In genomic region chr11:21047921-21048320, GRCm38 (mm10) we compare ENCODE assay signal across 23 mouse cellular contexts. TPM values are rescaled to one million over a fixed set of nuclear protein-coding genes. Genes with fewer than 3 reads are reported as not detected.
DNase-seq lines count a peak whose midpoint lies in the region; ATAC-seq and TF ChIP-seq lines count a peak whose summit lies in the region.
"Had no signal": no experiment of that assay in that cellular context is flagged by ENCODE, and none has a peak within 500 bp of the region (broad histone marks: within the 10 kb centered on the region; RNA-seq: fewer than 3 reads in every experiment).

No protein-coding gene starts in this region.

- H3K4me3 ChIP-seq in heart, postnatal 0 days (ENCODE audit: low read depth, low read length), result no peak overlapping the region
- H3K4me3 ChIP-seq: embryonic facial prominence, embryonic 13.5 days; forebrain, embryonic 10.5 days; forebrain, embryonic 13.5 days; hindbrain, embryonic 12.5 days; hindbrain, embryonic 15.5 days had no signal

- ATAC-seq in heart, postnatal 0 days (ENCODE audit: insufficient read depth, low read depth), result no peak
- ATAC-seq: forebrain, embryonic 13.5 days; forebrain, embryonic 16.5 days; Patski had no signal

- peak; percentile 49 for DNase-seq in heart, postnatal 0 days (ENCODE audit: low spot score)
- no peak for DNase-seq in heart, postnatal 36 days
- DNase-seq in 3T3-L1 (ENCODE audit: low read depth, low spot score) (peak; percentile 55), NIH3T3 (ENCODE audit: low read depth) (peak; percentile 17)
- no peak for DNase-seq in left cerebral cortex, postnatal 25 days (ENCODE audit: low spot score in 2 of 2)
- DNase-seq in lung, postnatal 10 days, result no peak
- DNase-seq: adrenal gland, postnatal 10 days; adrenal gland, postnatal 36 days; cerebellum, adult 11 months; cerebellum, adult 2 months; cerebellum, adult 9-11 months; cerebellum, postnatal 25 days; gastrocnemius, postnatal 10 days; gastrocnemius, postnatal 36 days; heart, postnatal 14 days had no signal

- 57% methylated on average over 2 of the region's 2 CpGs for WGBS in heart, postnatal 0 days

- H3K36me3 ChIP-seq in heart, postnatal 0 days (replicated peaks; ENCODE audit: control insufficient read depth, insufficient read depth, low read length), result no peaks in the 10 kb centered on the region
- H3K36me3 ChIP-seq: embryonic facial prominence, embryonic 13.5 days; forebrain, embryonic 10.5 days; hindbrain, embryonic 12.5 days; hindbrain, embryonic 15.5 days had no signal

- no peaks in the 10 kb centered on the region for H3K27me3 ChIP-seq in heart, postnatal 0 days (ENCODE audit: control insufficient read depth, insufficient read depth, low read length)
- H3K27me3 ChIP-seq: embryonic facial prominence, embryonic 13.5 days; forebrain, embryonic 13.5 days; hindbrain, embryonic 12.5 days; hindbrain, embryonic 15.5 days; Patski had no signal

- no peak overlapping the region for H3K9ac ChIP-seq in heart, postnatal 0 days (replicated peaks; ENCODE audit: low read depth, low read length)
- H3K9ac ChIP-seq: embryonic facial prominence, embryonic 13.5 days; forebrain, embryonic 13.5 days; hindbrain, embryonic 12.5 days; hindbrain, embryonic 15.5 days had no signal

- no peak for TF ChIP-seq EP300 in heart, postnatal 0 days (IDR thresholded peaks at IDR 0.05; ENCODE audit: low read depth)

- no peak overlapping the region for H3K4me2 ChIP-seq in heart, postnatal 0 days (ENCODE audit: low read depth, low read length)
- H3K4me2 ChIP-seq: embryonic facial prominence, embryonic 13.5 days; forebrain, embryonic 13.5 days; heart, embryonic 11.5 days; hindbrain, embryonic 12.5 days; hindbrain, embryonic 15.5 days had no signal

- no peak overlapping the region for H3K27ac ChIP-seq in heart, postnatal 0 days (ENCODE audit: low read depth)
- H3K27ac ChIP-seq: embryonic facial prominence, embryonic 13.5 days; forebrain, embryonic 10.5 days; forebrain, embryonic 13.5 days; hindbrain, embryonic 12.5 days; hindbrain, embryonic 15.5 days had no signal

- intact Hi-C loops in heart, postnatal 36 days (cut with DNase I), result no loop called here
- intact Hi-C loops in left cerebral cortex, postnatal 25 days (cut with DNase I), result no loop called here

- TF ChIP-seq CTCF in heart, postnatal 0 days (IDR thresholded peaks at IDR 0.05; ENCODE audit: low read depth), result no peak

- no peaks in the 10 kb centered on the region for H3K4me1 ChIP-seq in heart, postnatal 0 days (ENCODE audit: control insufficient read depth, insufficient read depth)
- H3K4me1 ChIP-seq: embryonic facial prominence, embryonic 13.5 days; forebrain, embryonic 10.5 days; forebrain, embryonic 13.5 days; hindbrain, embryonic 12.5 days; hindbrain, embryonic 15.5 days had no signal

- H3K9me3 ChIP-seq in heart, postnatal 0 days (replicated peaks; ENCODE audit: control insufficient read depth, low read length), result no peaks in the 10 kb centered on the region
- H3K9me3 ChIP-seq: embryonic facial prominence, embryonic 13.5 days; forebrain, embryonic 10.5 days; forebrain, embryonic 13.5 days; hindbrain, embryonic 12.5 days; hindbrain, embryonic 15.5 days had no signal

RNA-seq across cellular contexts. Expression of gene Peli1, which starts 43.2 kb away (rescaled TPM):
- total RNA-seq in heart, postnatal 0 days (2014; rRNA removed; ENCODE audit: low replicate concordance), result 12.9 and 19.6 TPM in 2 replicates
- 14.7 and 16.3 TPM in 2 replicates for polyA plus RNA-seq in heart, postnatal 0 days (2015; fragmentation: Nextera tagmentation; extraction: Ambion mirVana)
- 10 to 100 TPM; 13.8 to 14.7 TPM for total RNA-seq in heart, postnatal 36 days (2021)
- 10 to 100 TPM; 44.9 to 45.0 TPM for total RNA-seq in left cerebral cortex, postnatal 25 days (2021)

Comparison
In these comparisons a context has a peak if more than half of its experiments do, and no peak if none do; other contexts are left out.
1. DNase-seq: peak in heart, postnatal 0 days (single experiment), 3T3-L1 (single experiment) and NIH3T3 (single experiment); none in heart, postnatal 36 days (0 of 2), left cerebral cortex, postnatal 25 days (0 of 2) and lung, postnatal 10 days (single experiment).